Mouse (Mus musculus): ENCODE measurements around the gene Arid4b.

Gene Arid4b

GRCm38 (mm10) chr13:14062209-14063012 is 621 bp upstream of the Arid4b start:
- no peak for DNase-seq

- no peak for DNase-seq
These were observed 875 bp downstream of the Arid4b start for GRCm38 (mm10) chr13:14063942-14064271.

DNA sequence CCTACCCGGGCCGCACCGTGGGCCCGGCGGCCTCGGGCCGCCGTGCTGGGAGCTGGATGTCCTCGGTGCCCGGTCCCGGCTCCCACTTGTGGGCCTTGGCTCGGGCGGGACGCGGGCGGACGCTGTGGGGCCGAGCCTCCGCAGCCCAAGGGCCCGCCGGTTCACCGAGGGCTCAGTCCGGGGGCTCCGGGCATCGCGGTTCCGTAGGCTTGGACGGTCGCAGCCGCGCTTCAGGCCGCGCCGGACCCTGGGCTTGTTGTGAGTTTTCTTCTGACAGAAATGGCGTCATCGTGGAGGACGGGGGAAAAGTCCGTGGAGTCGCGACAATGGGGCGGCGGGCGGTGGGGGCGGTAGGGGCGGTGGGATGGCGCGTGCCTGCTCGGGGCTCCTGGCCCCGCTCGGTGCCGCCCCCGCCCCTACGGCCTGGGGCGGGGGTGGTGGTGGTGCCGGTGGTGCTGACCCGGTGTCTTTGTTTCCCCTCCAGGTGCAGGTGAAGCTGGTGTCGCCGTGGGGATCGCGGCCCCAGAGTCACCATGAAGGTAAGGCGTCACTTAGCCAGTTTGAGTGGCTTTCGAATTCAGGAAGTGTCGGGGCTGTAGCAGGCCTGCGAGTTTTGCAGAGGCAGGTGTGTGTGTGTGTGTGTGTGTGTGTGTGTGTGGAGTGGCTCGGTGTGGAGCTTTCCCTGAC is 1.5 kb downstream of the Arid4b start:
- DNase-seq = peak; percentile 36

GRCm38 (mm10) chr13:14065028-14065380 is 2.0 kb downstream of the Arid4b start:
- no peak for DNase-seq

- DNase-seq = no peak
These were observed 2.7 kb downstream of the Arid4b start for GRCm38 (mm10) chr13:14065701-14066100.

- no peak for DNase-seq
These were observed 5.0 kb downstream of the Arid4b start for GRCm38 (mm10) chr13:14068035-14068434.

- no peak for DNase-seq
These were observed 6.3 kb downstream of the Arid4b start for GRCm38 (mm10) chr13:14069291-14069690.

- DNase-seq = no peak
These were observed 11.3 kb downstream of the Arid4b start for GRCm38 (mm10) chr13:14074371-14074770.

DNA sequence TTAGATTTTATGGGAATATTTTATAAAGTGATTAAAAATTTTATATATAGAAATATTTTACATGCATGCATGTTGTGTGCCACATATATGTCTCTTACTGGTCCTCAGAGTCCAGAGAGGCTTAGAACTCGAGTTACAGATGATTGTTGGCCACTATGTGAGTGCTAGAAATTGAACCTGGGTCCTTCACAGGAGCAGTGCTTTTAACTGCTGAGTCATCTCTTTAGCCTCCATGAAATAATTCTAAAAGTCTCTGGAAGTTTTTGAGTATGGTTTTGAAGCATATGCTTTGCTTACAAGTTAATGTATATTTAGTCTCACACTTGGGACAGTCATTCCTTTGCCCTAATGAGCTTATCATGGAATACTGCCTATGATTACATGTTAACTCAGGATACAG is 12.3 kb downstream of the Arid4b start:
- no peak for DNase-seq

DNA sequence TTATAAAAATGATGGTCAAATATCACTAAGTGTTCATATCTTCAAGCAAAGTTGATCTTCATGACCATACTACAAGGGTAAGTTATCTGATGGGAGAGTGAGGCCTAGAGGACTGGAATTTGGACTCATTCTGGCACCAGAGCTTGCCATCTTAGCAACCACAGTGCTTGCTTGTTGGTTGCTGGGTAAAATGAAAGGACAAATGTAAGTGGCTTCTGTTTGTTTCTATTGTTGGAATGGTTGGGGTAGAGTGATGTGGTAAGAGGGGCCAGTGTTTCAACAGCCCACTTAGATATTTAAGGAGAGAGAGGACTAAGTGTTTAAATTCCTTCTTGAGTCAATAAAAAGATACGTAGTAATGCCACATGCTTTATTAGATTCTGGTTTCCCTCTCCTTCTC is 25.6 kb downstream of the Arid4b start:
- DNase-seq = no peak

- DNase-seq = no peak
These were observed 40.0 kb downstream of the Arid4b start for GRCm38 (mm10) chr13:14103026-14103425.

GRCm38 (mm10) chr13:14110154-14110873 is 47.3 kb downstream of the Arid4b start:
- DNase-seq = no peak

GRCm38 (mm10) chr13:14111146-14111545 is 48.1 kb downstream of the Arid4b start:
- no peak for DNase-seq

- no peak for DNase-seq
These were observed 50.9 kb downstream of the Arid4b start for GRCm38 (mm10) chr13:14113746-14114528.

GRCm38 (mm10) chr13:14115805-14116204 is 52.8 kb downstream of the Arid4b start:
- DNase-seq = no peak

- no peak for DNase-seq
These were observed 68.6 kb downstream of the Arid4b start for GRCm38 (mm10) chr13:14131651-14132050.

DNA sequence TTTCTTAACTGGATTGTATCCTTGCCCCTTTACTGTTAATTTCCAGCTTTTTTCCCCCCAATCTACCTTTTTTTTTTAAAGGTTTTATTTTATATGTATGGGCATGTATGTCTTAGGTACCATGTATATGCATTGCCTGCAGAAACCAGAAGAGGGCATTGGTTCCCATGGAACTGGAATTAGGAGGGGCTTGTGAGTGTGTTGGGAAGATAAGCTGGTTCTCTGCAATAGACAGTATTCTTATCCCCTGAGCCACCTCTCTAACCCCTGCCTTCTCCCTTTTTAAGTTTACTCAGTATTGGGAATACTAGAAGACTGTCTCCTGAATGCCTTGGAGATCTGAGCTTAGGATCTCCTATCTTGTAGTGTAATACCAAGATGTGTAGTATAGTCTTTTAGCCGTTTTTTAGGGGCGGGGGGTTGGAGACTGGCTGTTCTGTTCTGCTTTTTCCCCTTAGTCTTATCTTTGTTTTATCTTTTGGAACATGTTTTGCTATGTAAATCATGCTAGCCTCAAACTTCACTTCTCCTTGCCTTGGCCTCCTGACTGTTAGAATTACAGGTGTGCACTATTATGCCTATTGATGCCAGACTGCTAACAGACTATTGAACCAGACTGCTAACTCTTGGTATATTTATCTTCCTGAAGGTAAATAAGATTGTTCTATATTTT is 79.4 kb downstream of the Arid4b start:
- DNase-seq = no peak

- DNase-seq = no peak
These were observed 115.0 kb downstream of the Arid4b start for GRCm38 (mm10) chr13:14177989-14178388.

- DNase-seq = no peak
These were observed 116.6 kb downstream of the Arid4b start for GRCm38 (mm10) chr13:14179669-14180068.

GRCm38 (mm10) chr13:14245946-14246345 is 182.9 kb downstream of the Arid4b start:
- no peak for DNase-seq

Data from cerebellum, postnatal 36 days (tissue).